Mouse (Mus musculus) frontal cortex, postnatal 25 days (tissue): ENCODE data around the gene Sun1.

Experiments
- DNase-seq, 2 experiments: peaks; one replicate each; pipeline ENCODE4 v3.0.0; 2022; ENCODE audit warnings: low spot score in 2 of 2

The Sun1 gene

DNA sequence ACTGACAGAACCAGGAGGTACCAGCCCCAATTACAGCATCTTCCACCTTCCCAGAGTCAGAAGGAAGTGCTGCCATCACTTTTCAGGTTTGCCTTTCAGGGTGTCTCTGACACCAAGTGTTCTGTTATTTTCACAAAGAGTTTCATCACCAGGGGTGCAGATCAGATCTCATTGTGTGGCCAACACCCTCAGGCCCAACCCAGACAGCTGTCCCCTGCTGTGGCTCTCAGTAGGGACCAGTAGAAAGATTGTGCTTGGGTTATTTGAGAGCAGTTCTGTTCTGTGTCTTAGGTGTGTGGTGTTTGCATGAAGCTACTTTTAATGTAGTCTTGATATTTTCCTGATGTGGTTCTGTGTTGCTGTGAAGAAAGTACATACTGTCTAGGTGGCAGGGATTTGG lies 7.7 kb downstream of the Sun1 start:
- no peak for DNase-seq

DNA sequence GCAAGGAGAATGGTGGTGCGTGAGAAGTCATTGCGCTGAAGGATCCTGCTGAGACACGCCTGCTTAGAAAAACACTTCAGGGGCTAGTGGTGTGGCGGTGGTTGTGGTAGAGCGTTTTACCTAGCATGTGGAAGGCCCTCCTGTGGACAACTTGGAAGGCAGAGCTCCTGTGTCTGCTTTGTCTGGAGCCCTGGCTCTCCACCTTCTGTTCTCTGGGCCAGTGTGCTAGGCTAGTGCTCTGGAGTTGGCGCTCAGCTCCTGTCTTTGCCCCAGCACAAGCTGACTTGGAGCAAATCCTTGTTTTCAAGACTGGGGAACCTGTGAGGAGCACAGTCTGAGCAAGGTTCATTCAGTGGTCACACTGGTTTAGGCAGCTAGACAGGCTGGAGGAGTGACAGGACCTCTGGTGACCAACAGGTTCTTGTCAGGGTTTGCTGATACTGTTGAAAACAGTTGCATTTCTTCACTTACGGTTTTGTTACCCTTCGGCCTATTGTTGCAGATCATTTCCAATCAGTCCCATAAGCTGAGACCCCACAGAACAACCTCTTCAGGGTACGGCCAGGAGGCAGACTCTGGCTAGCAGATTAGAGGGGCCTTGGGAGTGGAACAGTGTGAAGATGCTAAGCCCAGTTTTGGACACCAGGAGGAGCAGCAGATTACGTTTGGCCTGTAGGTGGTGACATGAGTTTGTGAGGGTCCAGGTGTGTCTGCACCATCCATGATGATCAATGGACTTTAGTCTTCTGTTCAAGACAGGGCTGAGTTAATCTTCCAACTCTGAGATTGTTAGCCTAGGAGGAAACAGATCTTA lies 8.6 kb downstream of the Sun1 start:
- no peak for DNase-seq

DNA sequence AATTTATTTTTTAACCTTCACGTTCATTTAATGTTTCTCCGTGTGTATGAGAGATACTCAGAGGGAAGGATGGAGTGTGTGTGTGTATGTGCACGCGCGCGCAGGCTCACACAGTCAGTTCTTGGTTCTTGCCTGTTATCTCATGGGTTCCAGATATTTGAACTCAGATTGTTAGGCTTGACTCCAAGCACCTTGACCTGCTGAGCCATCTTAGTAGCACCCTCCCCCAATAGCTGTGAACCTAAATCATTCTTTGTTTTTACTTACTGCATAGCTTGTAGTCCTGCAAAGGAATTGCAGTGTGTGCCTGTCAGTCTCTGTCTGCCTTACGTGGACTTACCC lies 9.2 kb downstream of the Sun1 start:
- DNase-seq: no peak

DNA sequence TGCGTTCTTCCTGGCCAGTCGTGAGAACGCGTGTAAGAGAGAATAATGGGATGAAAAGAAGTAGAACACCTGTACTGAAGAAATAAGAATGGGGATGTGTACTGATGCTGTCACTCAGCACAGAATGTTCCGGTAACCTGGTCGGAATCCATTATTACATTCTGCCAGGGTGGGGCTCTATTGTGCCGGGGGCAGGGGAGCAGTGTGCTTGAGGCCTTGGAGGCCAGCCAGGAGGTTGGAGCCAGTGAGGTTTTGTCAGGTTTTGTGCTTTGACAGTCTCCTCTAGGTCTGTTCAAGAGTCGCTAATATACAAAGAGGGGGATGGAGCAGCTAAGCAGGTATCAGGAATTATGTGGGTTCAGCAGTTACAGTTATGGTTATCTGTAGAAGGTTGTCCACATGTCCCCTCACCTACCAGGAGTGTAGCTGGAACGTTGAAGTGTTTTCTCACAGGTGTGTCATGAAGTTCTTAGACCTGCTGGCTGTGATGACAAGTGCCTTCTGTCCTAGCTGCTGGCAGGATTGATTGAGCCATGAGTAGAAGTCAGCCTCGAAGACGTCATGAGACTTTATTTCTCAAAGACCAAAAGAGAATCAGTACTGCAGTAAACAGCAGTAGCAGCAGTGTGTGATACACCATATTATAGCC lies 11.4 kb downstream of the Sun1 start:
- DNase-seq: no peak

DNA sequence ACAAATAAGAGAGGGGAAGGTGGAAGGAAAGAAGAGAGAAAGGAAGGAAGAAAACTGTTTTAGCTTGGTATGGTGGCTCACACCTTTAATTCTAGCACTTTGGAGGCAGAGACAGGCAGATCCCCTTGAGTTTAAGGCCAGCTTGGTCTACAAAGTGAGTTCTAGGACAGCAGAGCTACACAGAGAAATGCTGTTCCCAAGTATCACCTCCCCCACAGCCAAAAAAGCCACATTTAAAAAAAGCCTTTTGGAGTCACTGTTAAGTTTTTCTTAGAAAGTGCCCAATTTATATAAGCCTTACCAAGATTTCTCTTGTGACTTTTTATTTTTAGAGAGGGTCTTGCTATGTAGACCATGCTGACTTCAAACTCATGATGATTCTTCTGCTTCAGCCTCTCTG lies 13.9 kb downstream of the Sun1 start:
- no peak for DNase-seq

DNA sequence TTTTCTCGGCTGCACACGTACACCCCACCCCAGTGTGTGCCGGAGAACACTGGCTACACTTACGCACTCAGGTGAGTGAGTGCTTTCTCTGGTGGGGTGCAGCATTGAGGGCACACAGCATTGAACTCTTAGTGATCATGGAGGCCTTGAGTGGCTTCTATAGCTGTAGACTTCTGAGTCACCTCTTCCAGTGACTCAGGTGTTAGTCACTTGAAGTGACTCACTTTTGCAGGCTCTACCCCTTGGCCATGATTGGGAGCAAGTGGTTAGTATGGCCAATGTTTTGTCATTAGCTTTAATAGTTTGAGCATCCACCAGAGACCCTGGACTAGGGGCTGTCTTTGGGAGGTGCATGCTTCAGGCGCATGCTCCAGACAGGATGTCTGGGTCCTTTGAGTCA lies 14.7 kb downstream of the Sun1 start:
- DNase-seq: no peak

DNA sequence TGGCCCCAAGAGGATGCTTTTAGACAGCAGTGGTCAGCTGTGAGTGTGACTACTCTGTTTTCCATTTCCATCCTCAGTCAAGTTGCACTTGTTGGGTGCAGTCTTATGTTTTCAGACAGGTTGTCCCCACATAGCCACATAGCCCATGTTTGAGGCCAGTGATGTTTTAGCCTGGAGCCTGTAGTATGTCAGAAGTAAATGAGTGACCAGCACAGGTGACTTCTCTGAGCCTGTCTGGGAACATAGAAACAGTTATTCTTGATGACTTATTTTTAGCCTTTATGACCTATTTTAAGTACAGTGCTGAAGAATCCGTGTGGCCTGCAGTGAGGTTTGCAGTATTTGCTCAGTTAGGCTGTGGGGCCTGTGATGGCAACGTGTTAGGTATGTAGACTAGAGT lies 15.7 kb downstream of the Sun1 start:
- DNase-seq: no peak

DNA sequence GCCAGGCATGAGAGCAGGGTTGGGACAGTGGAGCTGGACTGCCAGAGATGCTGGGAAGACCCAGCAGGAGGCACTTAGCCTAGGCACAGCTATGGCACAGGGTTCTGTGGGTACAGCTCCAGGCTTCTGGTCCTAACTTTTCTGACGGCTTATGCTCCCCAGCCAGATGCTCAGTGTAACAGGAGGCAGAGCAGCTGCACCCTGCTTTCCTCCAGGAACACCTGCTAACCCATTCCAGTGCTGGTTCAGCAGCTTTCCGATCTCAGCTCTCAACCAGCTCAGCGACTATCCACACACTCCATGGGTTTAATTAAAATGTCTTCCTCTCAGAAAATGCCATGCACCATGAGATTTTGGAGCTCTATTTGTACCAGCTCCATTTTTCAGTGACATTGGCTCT lies 16.3 kb downstream of the Sun1 start:
- no peak for DNase-seq

DNA sequence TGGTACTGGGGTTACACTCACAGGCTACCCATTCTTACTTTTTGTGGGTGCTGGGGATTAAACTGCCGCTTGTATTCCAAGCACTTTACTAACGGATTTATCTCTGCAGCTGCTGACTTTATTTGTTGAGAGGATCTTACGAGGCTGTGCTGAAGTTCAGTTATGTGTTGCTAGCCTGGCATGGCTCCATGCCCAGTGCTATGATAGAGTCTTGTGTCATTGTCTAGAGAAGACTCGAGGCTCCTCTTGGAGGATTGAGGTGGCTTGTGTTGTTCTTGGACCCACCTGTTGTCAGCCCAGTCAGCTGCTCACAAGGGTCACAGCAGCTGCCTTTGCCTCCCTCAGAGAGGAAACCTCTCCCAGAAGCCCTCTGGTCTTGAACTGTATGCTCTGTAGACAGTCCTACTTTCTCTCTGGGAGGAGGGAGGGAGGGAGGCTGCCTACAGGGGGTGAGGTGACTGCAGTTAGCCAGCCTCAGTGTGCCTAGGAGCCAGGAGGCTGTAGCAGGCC lies 19.6 kb downstream of the Sun1 start:
- no peak for DNase-seq

DNA sequence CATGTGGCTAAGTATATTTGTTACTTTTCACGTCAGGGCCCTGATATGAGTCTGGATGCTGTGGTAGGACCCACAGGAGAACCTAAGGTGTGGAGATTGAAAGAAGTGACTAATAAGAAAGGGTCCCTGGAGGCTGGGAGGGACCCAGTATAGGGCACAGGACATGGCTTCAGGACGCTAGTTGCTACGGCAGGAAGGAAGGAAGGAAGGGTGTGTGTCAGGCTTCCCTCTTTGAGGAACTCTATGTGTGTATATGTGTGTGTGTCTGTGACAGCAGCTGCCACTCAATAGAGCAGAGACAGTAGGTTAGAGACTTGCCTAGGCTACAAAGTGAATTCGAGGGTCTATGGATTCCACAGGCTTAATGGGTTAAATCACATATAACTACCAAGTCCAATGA lies 20.2 kb downstream of the Sun1 start:
- DNase-seq: no peak

DNA sequence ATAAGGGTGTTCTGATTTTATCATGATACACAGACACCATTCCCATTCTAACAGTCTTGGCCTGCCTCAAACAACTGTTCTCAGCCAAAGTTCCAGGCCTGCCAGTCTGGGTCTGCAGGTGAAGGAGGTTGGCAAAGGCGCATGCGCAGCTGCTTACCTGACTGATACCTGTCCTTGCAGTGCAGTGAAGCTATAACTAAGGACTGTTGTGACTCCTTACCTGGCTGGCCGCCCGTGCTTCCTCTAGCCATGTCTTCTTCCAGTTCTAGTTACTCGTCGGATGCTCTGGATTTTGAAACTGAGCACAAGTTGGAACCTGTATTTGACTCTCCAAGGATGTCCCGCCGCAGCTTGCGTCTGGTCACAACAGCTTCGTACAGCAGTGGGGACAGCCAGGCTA lies 22.9 kb downstream of the Sun1 start:
- no peak for DNase-seq

DNA sequence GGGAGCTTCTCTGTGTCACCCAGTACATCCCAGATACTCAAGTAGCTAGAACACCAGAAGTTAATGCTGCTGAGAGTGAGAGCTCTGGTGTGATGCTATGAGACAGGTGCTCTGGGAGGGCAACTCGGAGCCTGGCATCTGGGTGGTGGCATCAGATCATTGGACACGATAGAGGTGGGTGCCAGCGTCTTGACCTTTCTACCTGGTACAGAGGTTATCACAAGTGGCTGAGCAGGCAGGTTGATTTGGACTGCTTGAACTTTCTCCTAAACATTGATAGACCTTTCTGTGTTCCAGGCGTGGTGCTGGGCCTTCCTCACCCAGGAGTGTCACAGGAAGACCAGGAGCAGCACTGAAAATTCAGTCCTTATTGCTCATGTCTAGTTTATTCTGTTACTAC lies 26.8 kb downstream of the Sun1 start:
- no peak for DNase-seq

DNA sequence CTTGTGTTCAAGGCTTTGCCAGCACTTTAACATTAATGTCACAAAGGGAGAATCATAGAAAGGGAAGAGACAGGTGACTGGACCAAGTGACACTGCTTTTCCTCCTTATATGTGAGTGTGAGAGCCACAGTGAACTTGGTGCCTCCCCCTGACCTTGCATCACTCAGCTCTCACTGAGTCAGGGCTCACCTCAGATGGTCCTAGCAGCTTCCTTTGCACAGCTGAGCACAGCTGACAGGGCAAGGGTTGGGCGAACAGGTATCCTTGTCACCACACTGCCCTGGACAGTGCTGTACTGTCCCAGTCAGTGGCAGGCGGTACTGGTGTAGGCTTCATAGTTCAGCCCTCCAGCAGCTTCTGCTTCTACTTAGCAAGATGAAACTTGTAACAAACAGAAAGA lies 27.2 kb downstream of the Sun1 start:
- DNase-seq: no peak

DNA sequence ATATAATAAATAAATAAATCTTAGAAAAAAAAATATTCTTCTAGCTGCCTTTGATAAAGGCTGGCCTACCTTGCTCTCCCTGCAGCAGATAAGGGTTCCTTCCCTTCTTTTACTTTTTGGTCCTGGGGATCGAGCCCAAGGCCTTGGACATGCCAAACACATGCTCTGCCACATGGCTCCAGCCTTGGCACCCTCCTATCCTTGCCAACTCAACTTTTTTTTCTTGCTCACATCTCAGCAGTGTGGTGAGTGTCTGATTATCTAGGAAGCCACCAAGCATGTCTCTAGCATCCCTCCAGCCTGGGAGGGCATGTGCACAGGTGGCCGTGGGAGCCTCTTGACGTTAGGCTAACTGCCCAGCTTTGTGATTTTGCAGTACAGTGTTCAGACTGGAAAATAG lies 27.9 kb downstream of the Sun1 start:
- no peak for DNase-seq

DNA sequence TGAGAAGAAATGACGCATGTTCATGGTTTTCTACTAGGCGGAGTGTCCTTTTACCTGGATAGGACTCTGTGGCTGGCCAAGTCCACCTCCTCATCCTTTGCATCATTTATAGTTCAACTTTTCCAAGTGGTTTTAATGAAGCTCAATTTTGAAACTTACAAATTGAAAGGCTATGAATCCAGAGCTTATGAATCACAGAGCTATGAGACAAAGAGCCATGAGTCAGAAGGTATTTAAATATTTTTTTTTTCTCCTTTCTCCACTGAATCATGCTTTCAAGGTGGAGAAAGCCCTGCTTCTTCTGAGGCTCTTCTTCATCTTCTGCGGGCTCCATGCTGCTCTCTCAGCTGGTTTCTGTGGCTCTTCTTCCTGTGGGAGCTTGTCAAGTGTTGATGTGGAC lies 29.3 kb downstream of the Sun1 start:
- DNase-seq: no peak

DNA sequence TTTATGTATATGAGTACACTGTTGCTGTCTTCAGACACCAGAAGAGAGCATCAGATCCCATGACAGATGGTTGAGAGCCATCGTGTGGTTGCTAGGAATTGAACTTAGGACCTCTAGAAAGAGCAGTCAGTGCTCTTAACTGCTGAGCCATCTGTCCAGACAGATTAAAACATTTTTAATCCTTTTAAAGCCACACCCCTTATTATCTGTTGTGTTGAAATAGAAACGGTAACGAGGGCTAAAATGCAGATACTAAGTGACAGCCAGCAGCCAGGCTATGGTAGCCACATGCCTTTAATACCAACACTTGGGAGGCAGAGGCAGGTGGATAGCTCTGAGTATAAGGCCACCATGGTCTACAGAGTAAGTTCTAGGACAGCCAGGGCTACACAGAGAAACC lies 31.6 kb downstream of the Sun1 start:
- no peak for DNase-seq

DNA sequence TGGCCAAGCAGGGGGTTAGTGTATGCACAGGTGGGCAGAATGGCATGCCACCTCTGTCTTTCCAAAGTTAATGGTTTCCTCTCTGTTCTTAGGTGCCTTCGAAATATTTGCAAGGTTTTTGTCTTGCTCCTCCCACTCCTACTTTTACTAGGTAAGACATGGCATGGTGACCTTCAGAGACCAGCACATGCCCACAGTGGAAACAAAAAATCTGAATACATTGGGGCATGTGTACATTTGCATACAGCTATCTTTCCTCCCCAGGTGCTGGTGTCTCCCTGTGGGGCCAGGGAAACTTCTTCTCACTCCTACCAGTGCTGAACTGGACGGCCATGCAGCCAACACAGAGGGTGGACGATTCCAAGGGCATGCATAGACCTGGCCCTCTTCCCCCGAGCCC lies 34.0 kb downstream of the Sun1 start:
- no peak for DNase-seq

DNA sequence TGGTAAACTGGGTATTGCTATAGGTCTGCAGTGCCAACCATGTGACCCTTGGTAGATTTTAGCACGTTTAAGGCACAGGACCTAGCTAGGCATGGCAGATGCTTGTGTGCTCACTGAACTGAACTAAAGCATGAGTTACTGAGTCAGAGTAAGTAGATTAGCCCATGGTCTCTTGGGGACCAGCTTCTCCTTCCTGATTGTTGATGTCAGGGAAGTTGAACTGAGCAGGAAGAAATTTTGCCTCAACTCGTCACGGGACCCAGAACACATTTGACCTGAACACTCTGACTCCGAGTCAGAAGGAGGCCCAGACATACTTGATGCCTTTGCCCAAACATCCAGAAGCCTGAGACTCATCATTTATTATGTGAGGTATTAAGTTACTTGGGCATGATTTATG lies 37.0 kb downstream of the Sun1 start:
- DNase-seq: no peak

DNA sequence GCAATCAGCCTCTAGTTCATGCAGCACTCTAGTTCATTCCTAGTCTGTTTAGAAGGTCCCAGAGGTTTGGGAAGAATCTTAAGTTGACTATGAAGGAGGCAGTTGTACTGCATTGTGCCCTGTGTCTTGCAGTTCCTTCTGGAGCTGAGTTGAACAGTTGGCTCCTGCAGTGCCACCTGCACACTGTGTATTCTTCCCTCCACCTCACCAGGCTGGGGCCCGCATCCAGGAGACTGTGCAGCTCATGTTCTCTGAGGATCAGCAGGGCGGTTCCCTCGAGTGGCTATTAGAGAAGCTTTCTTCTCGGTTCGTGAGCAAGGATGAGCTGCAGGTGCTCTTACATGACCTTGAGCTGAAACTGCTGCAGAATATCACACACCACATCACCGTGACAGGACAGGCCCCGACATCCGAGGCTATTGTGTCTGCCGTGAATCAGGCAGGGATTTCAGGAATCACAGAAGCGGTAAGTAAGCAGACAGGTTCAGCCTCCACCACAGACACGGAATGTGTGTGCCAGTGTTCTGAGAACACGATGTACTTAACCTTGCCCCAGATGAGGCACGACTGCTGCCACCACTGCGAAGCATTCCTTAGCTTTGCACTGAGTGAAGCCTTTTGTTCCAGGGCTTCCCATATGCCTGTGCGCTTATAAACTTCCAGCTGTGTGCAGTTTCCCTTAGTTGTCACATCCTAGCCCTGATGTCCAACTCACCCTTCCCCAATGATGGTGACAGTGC lies 40.8 kb downstream of the Sun1 start:
- no peak for DNase-seq

DNA sequence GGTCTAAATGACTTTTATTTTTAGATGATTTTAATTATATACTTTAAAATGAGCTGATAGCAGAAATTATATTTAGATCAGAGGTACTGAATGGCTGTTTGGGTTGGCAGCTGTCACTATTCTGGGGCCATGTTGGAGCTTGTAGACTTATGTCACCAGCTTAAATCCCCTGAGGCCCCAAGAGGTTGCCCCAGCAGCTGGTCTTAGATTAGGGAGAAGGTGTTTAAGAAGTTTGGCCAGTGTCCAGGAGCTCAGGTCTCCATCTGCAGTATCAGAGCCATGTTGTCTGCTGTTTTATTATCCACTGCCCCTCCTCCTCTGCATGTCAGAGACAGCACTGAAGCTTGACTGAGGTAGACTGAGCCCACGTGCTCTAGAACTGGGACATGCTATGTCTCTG lies 42.9 kb downstream of the Sun1 start:
- no peak for DNase-seq

DNA sequence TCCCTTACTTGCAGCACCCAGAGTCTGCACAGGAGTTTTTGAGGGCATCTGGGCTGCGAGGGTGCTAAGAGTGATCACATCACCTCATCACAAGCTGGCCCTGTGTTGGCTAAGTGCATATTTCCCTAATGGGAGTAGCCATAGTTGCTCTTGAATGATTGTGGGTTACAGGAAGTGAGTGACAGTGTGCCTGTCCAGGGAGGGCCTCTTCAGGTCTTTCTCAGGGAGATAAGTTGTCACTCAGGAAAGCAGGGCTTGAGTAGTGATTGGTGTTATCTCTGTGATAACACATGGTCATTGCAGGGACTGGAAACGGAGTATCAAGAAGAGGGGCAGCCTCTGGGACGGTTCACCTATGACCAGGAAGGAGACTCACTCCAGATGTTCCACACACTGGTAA lies 47.3 kb downstream of the Sun1 start:
- no peak for DNase-seq

DNA sequence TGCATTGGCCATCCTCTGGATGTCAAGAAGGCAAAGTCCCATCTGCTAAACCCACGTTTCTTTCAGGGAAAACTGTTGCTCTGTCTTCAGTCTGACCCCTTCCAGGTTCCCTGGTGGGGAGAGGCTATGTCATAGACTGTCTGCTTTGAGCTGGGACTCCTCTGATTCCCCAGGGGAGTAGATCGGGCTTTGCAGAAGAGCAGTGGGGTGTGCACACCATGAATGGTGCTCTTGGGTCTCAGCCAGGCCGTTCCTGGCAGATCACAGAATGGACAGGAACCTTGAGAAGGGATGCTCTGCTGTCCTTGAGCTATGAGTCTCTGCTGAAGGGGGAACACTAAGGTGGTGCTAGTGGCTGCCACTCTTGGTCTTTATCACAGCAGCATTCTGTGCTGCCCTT lies 48.4 kb downstream of the Sun1 start:
- no peak for DNase-seq

DNA sequence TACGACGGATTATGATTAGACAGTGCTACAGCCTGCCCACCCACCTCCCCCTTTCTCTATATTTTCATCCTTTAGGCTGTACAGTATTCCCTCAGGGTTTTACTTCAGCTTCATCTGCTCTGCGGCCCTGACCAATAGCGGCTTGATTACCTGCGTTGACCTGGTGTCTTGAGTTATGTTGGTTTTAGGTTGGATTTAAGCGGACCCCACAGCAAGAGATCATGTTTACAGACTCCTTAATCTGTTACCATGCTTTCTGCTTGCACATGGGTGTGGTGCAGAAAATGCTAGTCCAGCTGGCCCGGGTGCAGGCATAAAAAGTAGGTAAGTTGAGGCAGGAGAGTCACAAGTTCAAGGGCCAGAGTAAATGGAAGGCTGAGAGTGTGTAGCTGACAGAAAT lies 50.8 kb downstream of the Sun1 start:
- no peak for DNase-seq
